Mouse (Mus musculus): ENCODE data around the gene Ugt2b1.
"Not testable (repeated sequence)": the region's sequence is repeated elsewhere in the genome, so short reads cannot be mapped to it uniquely, and the experiment has no call there.

The Ugt2b1 gene

GRCm38 (mm10) chr5:86926426-86926825 is at the start of gene Ugt2b1:
Ugt2b1 (minus strand) TSS chr5:86926530.
- in situ Hi-C loops (cut with MboI, MseI) = no loop called here

- in situ Hi-C loops (cut with MboI, MseI) = not testable (repeated sequence)
Observed at GRCm38 (mm10) chr5:86967271-86967670, 40.9 kb upstream of the Ugt2b1 start.

- in situ Hi-C loops (cut with MboI, MseI) = not testable (repeated sequence)
Observed at GRCm38 (mm10) chr5:86962849-86963248, 36.5 kb upstream of the Ugt2b1 start.

GRCm38 (mm10) chr5:86961587-86962358 is 35.4 kb upstream of the Ugt2b1 start:
- in situ Hi-C loops (cut with MboI, MseI) = no loop called here

GRCm38 (mm10) chr5:86960504-86960903 is 34.2 kb upstream of the Ugt2b1 start:
- in situ Hi-C loops (cut with MboI, MseI) = no loop called here

GRCm38 (mm10) chr5:86942111-86942510 is 15.8 kb upstream of the Ugt2b1 start:
- in situ Hi-C loops (cut with MboI, MseI) = no loop called here

GRCm38 (mm10) chr5:86920661-86921233 is 5.6 kb downstream of the Ugt2b1 start:
- in situ Hi-C loops (cut with MboI, MseI) = no loop called here

- in situ Hi-C loops (cut with MboI, MseI) = no loop called here
Observed at GRCm38 (mm10) chr5:86911357-86912099, 14.8 kb downstream of the Ugt2b1 start.

- in situ Hi-C loops (cut with MboI, MseI) = no loop called here
Observed at GRCm38 (mm10) chr5:86910770-86911169, 15.6 kb downstream of the Ugt2b1 start.

GRCm38 (mm10) chr5:86906758-86907157 is 19.6 kb downstream of the Ugt2b1 start, which contains the start of gene Ugt2b34:
Ugt2b34 (minus strand) TSS chr5:86906937.
- in situ Hi-C loops (cut with MboI, MseI) = no loop called here

GRCm38 (mm10) chr5:86889933-86890332 is 36.4 kb downstream of the Ugt2b1 start:
- in situ Hi-C loops (cut with MboI, MseI) = no loop called here

- in situ Hi-C loops (cut with MboI, MseI) = no loop called here
Observed at GRCm38 (mm10) chr5:86888420-86888819, 37.9 kb downstream of the Ugt2b1 start.

GRCm38 (mm10) chr5:86887081-86887480 is 39.2 kb downstream of the Ugt2b1 start:
- in situ Hi-C loops (cut with MboI, MseI) = no loop called here

- in situ Hi-C loops (cut with MboI, MseI) = no loop called here
Observed at GRCm38 (mm10) chr5:86886620-86887019, 39.7 kb downstream of the Ugt2b1 start.

- in situ Hi-C loops (cut with MboI, MseI) = loop anchor here (25.0 kb wide), 1 partner anchor 1490 kb away; no protein-coding TSS in a partner anchor
Observed at GRCm38 (mm10) chr5:86871877-86872276, 54.5 kb downstream of the Ugt2b1 start.

All from regulatory T cell (primary cell).